Mouse (Mus musculus): ENCODE data around the gene Ino80e. TPM values are rescaled to one million over a fixed set of nuclear protein-coding genes. Genes with fewer than 3 reads are reported as not detected.

The Ino80e gene
- 44.1 and 57.6 TPM in 2 replicates for polyA plus RNA-seq (2021; fragmentation: Nextera tagmentation)
- long read RNA-seq, experiment 1, transcript Ino80e-203 (7 exons, 1,973 nt): major isoform, 40 of 98 reads
- long read RNA-seq, experiment 1, transcript Ino80e-208 (7 exons, 719 nt): minor isoform, 5 of 98 reads
- long read RNA-seq, experiment 1, transcript Ino80e-214 (6 exons, 883 nt): minor isoform, 24 of 98 reads
- long read RNA-seq, experiment 1, partial matches to known transcripts: 3 of 98 reads
- long read RNA-seq, experiment 1, other reads (novel, unspliced or antisense): 22 of 98 reads
- long read RNA-seq, experiment 2, transcript Ino80e-203 (7 exons, 1,973 nt): minor isoform, 14 of 46 reads
- long read RNA-seq, experiment 2, transcript Ino80e-214 (6 exons, 883 nt): major isoform, 15 of 46 reads
- long read RNA-seq, experiment 2, partial matches to known transcripts: 4 of 46 reads
- long read RNA-seq, experiment 2, other reads (novel, unspliced or antisense): 10 of 46 reads

GRCm38 (mm10) chr7:126862147-126862784 is at the start of gene Ino80e:
TSS of gene Ino80e (minus strand) at chr7:126862377.

GRCm38 (mm10) chr7:126884286-126885164 is 22.3 kb upstream of the Ino80e start, which contains the start of gene Taok2:
TSS of gene Taok2 (minus strand) at chr7:126884703.

GRCm38 (mm10) chr7:126861429-126862130 is 597 bp downstream of the Ino80e start, which contains the start of gene Hirip3:
TSS of gene Hirip3 (plus strand) at chr7:126861972.

GRCm38 (mm10) chr7:126847116-126847420 is 15.1 kb downstream of the Ino80e start, which contains the start of gene Doc2a:
TSS of gene Doc2a (plus strand) at chr7:126847416.

GRCm38 (mm10) chr7:126831539-126831938 is 30.6 kb downstream of the Ino80e start, which contains the start of gene 4930451I11Rik:
TSS of gene 4930451I11Rik (minus strand) at chr7:126831639.

Other genes with a start within 250 kb of the Ino80e start
- 44.2 and 54.6 TPM in 2 replicates for gene Nupr1, start 231.5 kb downstream of the Ino80e start, polyA plus RNA-seq (2021; fragmentation: Nextera tagmentation)
- gene Sgf29, start 213.1 kb downstream of the Ino80e start, polyA plus RNA-seq (2021; fragmentation: Nextera tagmentation): 29.1 and 30.0 TPM in 2 replicates
- 13.9 and 18.1 TPM in 2 replicates for gene Sult1a1, start 185.9 kb downstream of the Ino80e start, polyA plus RNA-seq (2021; fragmentation: Nextera tagmentation)
- gene Bola2, start 167.0 kb downstream of the Ino80e start, polyA plus RNA-seq (2021; fragmentation: Nextera tagmentation): 240 and 251 TPM in 2 replicates
- 10.0 and 10.4 TPM in 2 replicates for gene Slx1b, start 166.6 kb downstream of the Ino80e start, polyA plus RNA-seq (2021; fragmentation: Nextera tagmentation)
- gene Coro1a, start 154.6 kb downstream of the Ino80e start, polyA plus RNA-seq (2021; fragmentation: Nextera tagmentation): 128 and 147 TPM in 2 replicates
- 34.5 and 44.7 TPM in 2 replicates for gene Mapk3, start 102.8 kb downstream of the Ino80e start, polyA plus RNA-seq (2021; fragmentation: Nextera tagmentation)
- gene Gdpd3, start 96.0 kb downstream of the Ino80e start, polyA plus RNA-seq (2021; fragmentation: Nextera tagmentation): 0.40 and 0.59 TPM in 2 replicates
- 119 and 625 TPM in 2 replicates for gene Ypel3, start 85.4 kb downstream of the Ino80e start, polyA plus RNA-seq (2021; fragmentation: Nextera tagmentation)
- gene Tbx6, start 80.9 kb downstream of the Ino80e start, polyA plus RNA-seq (2021; fragmentation: Nextera tagmentation): 0.20 TPM in 1 of 2 replicates, not detected in the other
- 53.5 and 61.0 TPM in 2 replicates for gene Ppp4c, start 69.9 kb downstream of the Ino80e start, polyA plus RNA-seq (2021; fragmentation: Nextera tagmentation)
- 5.9 and 8.8 TPM in 2 replicates for gene Fam57b, start 64.7 kb downstream of the Ino80e start, polyA plus RNA-seq (2021; fragmentation: Nextera tagmentation)
- gene 4930451I11Rik, start 30.7 kb downstream of the Ino80e start, polyA plus RNA-seq (2021; fragmentation: Nextera tagmentation): 1.2 and 2.7 TPM in 2 replicates
- gene Doc2a, start 15.0 kb downstream of the Ino80e start, polyA plus RNA-seq (2021; fragmentation: Nextera tagmentation): 14.1 and 30.1 TPM in 2 replicates
- gene Hirip3, start 405 bp downstream of the Ino80e start, polyA plus RNA-seq (2021; fragmentation: Nextera tagmentation): 3.4 and 4.3 TPM in 2 replicates
- 9.7 and 10.8 TPM in 2 replicates for gene Taok2, start 22.3 kb upstream of the Ino80e start, polyA plus RNA-seq (2021; fragmentation: Nextera tagmentation)
- 30.6 and 32.0 TPM in 2 replicates for gene Tmem219, start 60.5 kb upstream of the Ino80e start, polyA plus RNA-seq (2021; fragmentation: Nextera tagmentation)
- gene Kctd13, start 66.5 kb upstream of the Ino80e start, polyA plus RNA-seq (2021; fragmentation: Nextera tagmentation): 260 and 277 TPM in 2 replicates
- 11.2 and 13.6 TPM in 2 replicates for gene Asphd1, start 87.2 kb upstream of the Ino80e start, polyA plus RNA-seq (2021; fragmentation: Nextera tagmentation)
- 68.2 and 74.7 TPM in 2 replicates for gene Sez6l2, start 88.2 kb upstream of the Ino80e start, polyA plus RNA-seq (2021; fragmentation: Nextera tagmentation)
- gene Cdipt, start 113.5 kb upstream of the Ino80e start, polyA plus RNA-seq (2021; fragmentation: Nextera tagmentation): 223 and 227 TPM in 2 replicates
- gene Cdiptos, start 113.7 kb upstream of the Ino80e start, polyA plus RNA-seq (2021; fragmentation: Nextera tagmentation): 0.32 and 0.79 TPM in 2 replicates
- gene Mvp, start 152.2 kb upstream of the Ino80e start, polyA plus RNA-seq (2021; fragmentation: Nextera tagmentation): 3.3 and 3.4 TPM in 2 replicates
- 0.64 TPM in 1 of 2 replicates, not detected in the other for gene Pagr1b, start 154.1 kb upstream of the Ino80e start, polyA plus RNA-seq (2021; fragmentation: Nextera tagmentation)
- gene Pagr1a, start 155.0 kb upstream of the Ino80e start, polyA plus RNA-seq (2021; fragmentation: Nextera tagmentation): 3.0 and 33.4 TPM in 2 replicates
- 19.0 and 44.2 TPM in 2 replicates for gene Gm42742, start 158.7 kb upstream of the Ino80e start, polyA plus RNA-seq (2021; fragmentation: Nextera tagmentation)
- gene Prrt2, start 158.8 kb upstream of the Ino80e start, polyA plus RNA-seq (2021; fragmentation: Nextera tagmentation): 86.8 and 193 TPM in 2 replicates
- gene Maz, start 164.7 kb upstream of the Ino80e start, polyA plus RNA-seq (2021; fragmentation: Nextera tagmentation): 6.6 and 36.1 TPM in 2 replicates
- 18.0 and 24.4 TPM in 2 replicates for gene Kif22, start 180.1 kb upstream of the Ino80e start, polyA plus RNA-seq (2021; fragmentation: Nextera tagmentation)
- gene Zg16, start 225.0 kb upstream of the Ino80e start, polyA plus RNA-seq (2021; fragmentation: Nextera tagmentation): not detected in 2 replicates
- gene AI467606, start 229.0 kb upstream of the Ino80e start, polyA plus RNA-seq (2021; fragmentation: Nextera tagmentation): 1.2 and 2.1 TPM in 2 replicates